Mouse (Mus musculus): ENCODE data around the gene Rsph14. TPM values are rescaled to one million over a fixed set of nuclear protein-coding genes. Genes with fewer than 3 reads are reported as not detected.

Gene Rsph14
- total RNA-seq, 1 experiment, result 0.18 TPM

DNA sequence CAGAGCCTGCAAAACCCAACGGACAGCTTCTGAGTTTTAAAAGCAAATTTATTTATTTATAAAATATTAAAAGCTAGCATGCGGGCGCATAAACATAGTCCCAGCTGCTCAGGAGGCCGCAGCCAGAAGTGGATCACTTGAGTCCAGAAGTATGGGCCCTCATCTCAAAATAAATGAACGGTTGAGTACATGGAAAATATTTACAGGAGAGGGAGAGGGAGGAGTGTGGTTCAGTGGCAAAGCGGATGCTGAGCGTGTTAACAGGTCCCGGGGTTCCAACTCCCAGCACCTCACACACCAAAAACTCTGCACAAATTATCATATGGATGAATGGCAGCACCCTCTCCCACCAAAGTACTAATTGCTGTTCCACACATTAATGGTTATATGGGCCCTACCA lies 25.9 kb upstream of the Rsph14 start:
- Histone ChIP-seq H3K27ac (ENCODE audit: insufficient read depth, low read depth, low read length, poor library complexity, severe bottlenecking) (no peak overlapping the region), H3K9me3 (ENCODE audit: control insufficient read depth, insufficient read depth, low read depth, low read length) (no peaks in the 10 kb centered on the region), H3K9ac (ENCODE audit: insufficient read depth, low read depth, low read length, poor library complexity, severe bottlenecking) (no peak overlapping the region), H3K36me3 (ENCODE audit: control insufficient read depth, insufficient read depth, low read length, poor library complexity, severe bottlenecking) (no peaks in the 10 kb centered on the region), H3K4me3 (ENCODE audit: insufficient read depth in 1 of 2, low read depth in 1 of 2, low read length in 2 of 2, poor library complexity in 1 of 2, severe bottlenecking in 1 of 2) (no peak overlapping the region), H3K4me1 (ENCODE audit: control insufficient read depth in 2 of 2, insufficient read depth in 2 of 2, low read length in 2 of 2, poor library complexity in 1 of 2) (peaks cover 0 to 7% of the 10 kb centered on the region in 2 experiments; a peak in 2 of 4 replicates)
- TF ChIP-seq ZC3H11A (IDR thresholded peaks at IDR 0.05; ENCODE audit: borderline replicate concordance, low read depth, low read length) (no peak), MAFK (IDR thresholded peaks at IDR 0.05; ENCODE audit: insufficient read depth, low read depth, low read length) (no peak), ZNF384 (IDR thresholded peaks at IDR 0.05; ENCODE audit: low read depth, low read length) (no peak), CHD2 (IDR thresholded peaks at IDR 0.05; ENCODE audit: low read depth, low read length) (no peak), HCFC1 (IDR thresholded peaks at IDR 0.05; ENCODE audit: borderline replicate concordance, insufficient read depth, low read length) (no peak)
- DNase-seq (ENCODE audit: low read depth, low spot score), result no peak
- in situ Hi-C loops (cut with MboI; ENCODE audit: low sequenced_read_pairs in 2 of 2, unreplicated experiment in 2 of 2), result loop anchor here in 1 of 2 experiments (10.0 kb wide), 1 partner anchor 96 kb away; no protein-coding TSS in a partner anchor

DNA sequence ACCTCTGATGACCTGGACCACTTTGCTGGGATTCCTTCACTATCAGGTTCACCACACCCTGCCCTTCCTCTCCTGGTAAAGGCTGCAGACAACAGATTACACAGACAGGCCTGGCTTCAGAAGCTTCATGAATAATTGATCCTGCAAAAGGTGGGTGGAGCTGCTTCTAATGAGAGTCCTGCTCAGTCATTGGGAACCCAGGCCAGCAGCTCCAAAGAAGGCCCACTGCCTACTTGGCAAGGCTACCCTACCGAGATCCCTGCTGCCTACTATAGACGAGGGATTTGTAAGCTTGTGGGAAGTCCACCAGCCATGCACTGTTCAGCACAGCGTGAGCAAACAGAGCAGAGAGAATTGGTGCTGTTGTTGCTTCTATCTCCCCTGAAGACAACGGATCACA lies 23.9 kb upstream of the Rsph14 start:
- in situ Hi-C loops (cut with MboI; ENCODE audit: low sequenced_read_pairs in 2 of 2, unreplicated experiment in 2 of 2), result loop anchor here in 1 of 2 experiments (10.0 kb wide), 1 partner anchor 99 kb away; no protein-coding TSS in a partner anchor
- peaks cover 0 to 2% of the 10 kb centered on the region in 2 experiments; a peak in 1 of 4 replicates for H3K4me1 ChIP-seq (ENCODE audit: control insufficient read depth in 2 of 2, insufficient read depth in 2 of 2, low read length in 2 of 2, poor library complexity in 1 of 2)
- H3K36me3 ChIP-seq (ENCODE audit: control insufficient read depth, insufficient read depth, low read length, poor library complexity, severe bottlenecking), result no peaks in the 10 kb centered on the region
- H3K9ac ChIP-seq (ENCODE audit: insufficient read depth, low read depth, low read length, poor library complexity, severe bottlenecking), result no peak overlapping the region
- TF ChIP-seq ZNF384 (IDR thresholded peaks at IDR 0.05; ENCODE audit: low read depth, low read length), result no peak
- TF ChIP-seq HCFC1 (IDR thresholded peaks at IDR 0.05; ENCODE audit: borderline replicate concordance, insufficient read depth, low read length), result no peak
- TF ChIP-seq MAFK (IDR thresholded peaks at IDR 0.05; ENCODE audit: insufficient read depth, low read depth, low read length), result no peak
- TF ChIP-seq CHD2 (IDR thresholded peaks at IDR 0.05; ENCODE audit: low read depth, low read length), result no peak
- TF ChIP-seq ZC3H11A (IDR thresholded peaks at IDR 0.05; ENCODE audit: borderline replicate concordance, low read depth, low read length), result no peak
- DNase-seq (ENCODE audit: low read depth, low spot score), result no peak
- H3K27ac ChIP-seq (ENCODE audit: insufficient read depth, low read depth, low read length, poor library complexity, severe bottlenecking), result no peak overlapping the region
- no peak overlapping the region for H3K4me3 ChIP-seq (ENCODE audit: insufficient read depth in 1 of 2, low read depth in 1 of 2, low read length in 2 of 2, poor library complexity in 1 of 2, severe bottlenecking in 1 of 2)
- no peaks in the 10 kb centered on the region for H3K9me3 ChIP-seq (ENCODE audit: control insufficient read depth, insufficient read depth, low read depth, low read length)

DNA sequence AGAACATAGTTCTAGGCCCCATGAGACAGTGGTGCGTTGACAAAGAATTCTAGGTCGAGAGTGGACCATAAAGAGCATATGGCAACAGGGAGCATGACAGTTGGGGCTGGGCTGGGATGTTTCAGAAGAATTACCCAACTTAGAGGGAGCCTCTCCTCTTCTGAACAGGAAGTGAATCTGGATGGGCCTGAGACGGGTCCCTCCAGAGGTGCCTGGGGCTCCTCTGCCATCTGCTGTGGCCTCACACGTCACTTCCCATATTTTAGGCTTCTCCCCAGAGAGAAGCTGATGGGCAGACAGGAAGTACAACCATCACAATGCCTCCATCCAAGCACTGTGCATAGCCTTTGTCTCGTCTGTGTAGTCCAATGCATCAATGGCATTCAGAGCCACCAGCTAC lies 23.3 kb upstream of the Rsph14 start:
- Histone ChIP-seq H3K36me3 (ENCODE audit: control insufficient read depth, insufficient read depth, low read length, poor library complexity, severe bottlenecking) (no peaks in the 10 kb centered on the region), H3K9ac (ENCODE audit: insufficient read depth, low read depth, low read length, poor library complexity, severe bottlenecking) (no peak overlapping the region), H3K4me3 (ENCODE audit: insufficient read depth in 1 of 2, low read depth in 1 of 2, low read length in 2 of 2, poor library complexity in 1 of 2, severe bottlenecking in 1 of 2) (no peak overlapping the region), H3K9me3 (ENCODE audit: control insufficient read depth, insufficient read depth, low read depth, low read length) (no peaks in the 10 kb centered on the region), H3K27ac (ENCODE audit: insufficient read depth, low read depth, low read length, poor library complexity, severe bottlenecking) (no peak overlapping the region), H3K4me1 (ENCODE audit: control insufficient read depth in 2 of 2, insufficient read depth in 2 of 2, low read length in 2 of 2, poor library complexity in 1 of 2) (peaks cover 0 to 2% of the 10 kb centered on the region in 2 experiments; a peak in 1 of 4 replicates)
- in situ Hi-C loops (cut with MboI; ENCODE audit: low sequenced_read_pairs in 2 of 2, unreplicated experiment in 2 of 2), result loop anchor here in 1 of 2 experiments (10.0 kb wide), 1 partner anchor 99 kb away; no protein-coding TSS in a partner anchor
- TF ChIP-seq MAFK (IDR thresholded peaks at IDR 0.05; ENCODE audit: insufficient read depth, low read depth, low read length) (no peak), CHD2 (IDR thresholded peaks at IDR 0.05; ENCODE audit: low read depth, low read length) (no peak), HCFC1 (IDR thresholded peaks at IDR 0.05; ENCODE audit: borderline replicate concordance, insufficient read depth, low read length) (no peak), ZNF384 (IDR thresholded peaks at IDR 0.05; ENCODE audit: low read depth, low read length) (no peak), ZC3H11A (IDR thresholded peaks at IDR 0.05; ENCODE audit: borderline replicate concordance, low read depth, low read length) (no peak)
- DNase-seq (ENCODE audit: low read depth, low spot score), result no peak

DNA sequence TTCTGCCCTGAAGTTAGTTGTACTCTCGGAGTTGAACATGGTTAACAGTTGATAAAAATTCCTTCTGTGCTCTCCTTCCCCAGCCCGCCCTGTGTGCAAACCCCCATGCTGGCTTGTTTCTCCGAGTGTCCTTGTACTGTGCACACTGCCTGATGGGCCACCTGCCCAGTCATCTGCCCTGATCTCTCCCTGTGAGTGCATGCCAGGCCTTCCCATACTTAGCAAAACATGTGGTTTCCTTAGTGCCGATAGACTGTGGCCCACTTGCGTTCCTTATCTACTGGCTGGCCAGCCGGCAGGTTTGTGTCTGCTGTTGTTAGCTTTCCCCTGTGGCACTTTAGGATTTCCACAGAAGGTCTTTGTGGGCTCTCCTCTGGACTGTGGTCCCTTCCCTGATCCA lies 21.7 kb upstream of the Rsph14 start:
- Histone ChIP-seq H3K9ac (ENCODE audit: insufficient read depth, low read depth, low read length, poor library complexity, severe bottlenecking) (no peak overlapping the region), H3K27ac (ENCODE audit: insufficient read depth, low read depth, low read length, poor library complexity, severe bottlenecking) (no peak overlapping the region), H3K9me3 (ENCODE audit: control insufficient read depth, insufficient read depth, low read depth, low read length) (no peaks in the 10 kb centered on the region), H3K36me3 (ENCODE audit: control insufficient read depth, insufficient read depth, low read length, poor library complexity, severe bottlenecking) (no peaks in the 10 kb centered on the region), H3K4me1 (ENCODE audit: control insufficient read depth in 2 of 2, insufficient read depth in 2 of 2, low read length in 2 of 2, poor library complexity in 1 of 2) (no peaks in the 10 kb centered on the region), H3K4me3 (ENCODE audit: insufficient read depth in 1 of 2, low read depth in 1 of 2, low read length in 2 of 2, poor library complexity in 1 of 2, severe bottlenecking in 1 of 2) (no peak overlapping the region)
- DNase-seq (ENCODE audit: low read depth, low spot score), result no peak
- in situ Hi-C loops (cut with MboI; ENCODE audit: low sequenced_read_pairs in 2 of 2, unreplicated experiment in 2 of 2), result loop anchor here in 1 of 2 experiments (10.0 kb wide), 1 partner anchor 101 kb away; no protein-coding TSS in a partner anchor
- TF ChIP-seq ZNF384 (IDR thresholded peaks at IDR 0.05; ENCODE audit: low read depth, low read length) (no peak), HCFC1 (IDR thresholded peaks at IDR 0.05; ENCODE audit: borderline replicate concordance, insufficient read depth, low read length) (no peak), CHD2 (IDR thresholded peaks at IDR 0.05; ENCODE audit: low read depth, low read length) (no peak), MAFK (IDR thresholded peaks at IDR 0.05; ENCODE audit: insufficient read depth, low read depth, low read length) (no peak), ZC3H11A (IDR thresholded peaks at IDR 0.05; ENCODE audit: borderline replicate concordance, low read depth, low read length) (no peak)
